Mouse (Mus musculus) liver, embryonic 14.5 days (tissue): Measurements from ENCODE around the gene Akap13. TPM values are rescaled to one million over a fixed set of nuclear protein-coding genes. Genes with fewer than 3 reads are reported as not detected.

ENCODE experiments used
- ATAC-seq: fragments of 200-750 bp; cut with Nextera tagmentation; 2 replicates; pipeline ENCODE4 v1.8.0; 2017; ENCODE audit warnings: moderate number of reproducible peaks, mild to moderate bottlenecking, moderate library complexity; ENCODE audit not compliant: insufficient read depth
- DNase-seq, 3 experiments: peaks; one replicate each; pipeline ENCODE4 v3.0.0-alpha.2; 2012 to 2013; ENCODE audit warnings: low read depth in 3 of 3, low spot score in 3 of 3
- H3K27ac ChIP-seq: fragments of 300-500 bp; sonication (generic); 2 replicates; pipeline ENCODE4 v1.5.1; 2014; ENCODE audit warnings: moderate library complexity, mild to moderate bottlenecking, control low read depth, inconsistent platforms
- H3K27me3 ChIP-seq: fragments of 300-500 bp; sonication (generic); 2 replicates; pipeline ENCODE4 v1.6.1; 2014; ENCODE audit warnings: mild to moderate bottlenecking, low read length, moderate library complexity; ENCODE audit not compliant: control insufficient read depth, insufficient read depth
- H3K36me3 ChIP-seq: fragments of 300-500 bp; sonication (generic); replicated peaks from 2 replicates; pipeline ENCODE4 v1.6.1; 2014; ENCODE audit warnings: low read depth; ENCODE audit not compliant: control insufficient read depth, insufficient read depth
- H3K4me1 ChIP-seq, 2 experiments: fragments of 200-500 bp in 1 of 2; fragments of 300-500 bp in 1 of 2; sonication (generic) in 1 of 2; replicated peaks; 2 replicates each; pipeline ENCODE4 v1.6.1; 2012 to 2014; ENCODE audit warnings: antibody characterized with exemption in 1 of 2, inconsistent platforms in 1 of 2, low read length in 1 of 2; ENCODE audit not compliant: control insufficient read depth in 2 of 2, insufficient read depth in 2 of 2
- H3K4me2 ChIP-seq: fragments of 300-500 bp; sonication (generic); 2 replicates; pipeline ENCODE4 v1.6.1; 2014; ENCODE audit warnings: low read depth, mild to moderate bottlenecking, control low read depth, moderate library complexity
- H3K4me3 ChIP-seq, 2 experiments: fragments of 200-500 bp in 1 of 2; fragments of 300-500 bp in 1 of 2; sonication (generic) in 1 of 2; 2 replicates each; pipeline ENCODE4 v1.5.1; 2012 to 2014; ENCODE audit warnings: low read depth in 2 of 2, low read length in 2 of 2, mild to moderate bottlenecking in 2 of 2, control low read depth in 1 of 2, inconsistent platforms in 1 of 2, moderate library complexity in 1 of 2; ENCODE audit not compliant: insufficient read depth in 1 of 2
- H3K9ac ChIP-seq: fragments of 300-500 bp; sonication (generic); replicated peaks from 2 replicates; pipeline ENCODE4 v1.6.1; 2014; ENCODE audit warnings: mild to moderate bottlenecking, control low read depth, moderate library complexity
- H3K9me3 ChIP-seq: fragments of 300-500 bp; sonication (generic); 2 replicates; pipeline ENCODE4 v1.6.1; 2016; ENCODE audit warnings: low read length, mixed read lengths; ENCODE audit not compliant: control insufficient read depth
- CTCF ChIP-seq: IDR thresholded peaks from 2 replicates; pipeline ENCODE4 v1.5.1; 2016; ENCODE audit warnings: antibody characterized with exemption, low read depth, control low read depth
- EP300 ChIP-seq: IDR thresholded peaks from 2 replicates; pipeline ENCODE4 v1.6.1; 2016; ENCODE audit warnings: antibody characterized with exemption, low read depth
- WGBS: fragments of 180-500 bp; shearing (Covaris S2); extraction: QIAGEN DNeasy Blood & Tissue Kit; methylation state at CpG from one replicate; pipeline ENCODE4 v1.1.7; 2014; ENCODE audit not compliant: insufficient replicate concordance; 5-methylcytosine and 5-hydroxymethylcytosine counted together
- polyA plus RNA-seq, 2 experiments: library from polyadenylated mRNA; depleted of rRNA in 1 of 2; stranded (reverse) in 1 of 2; unstranded in 1 of 2; fragments of >200 nt; fragmentation: Nextera tagmentation in 1 of 2; extraction: Ambion mirVana in 1 of 2; gene quantifications; 2 replicates each; pipeline versions ENCODE4 v1.2.1 to v1.2.3; 2012 to 2014

Akap13 gene
- polyA plus RNA-seq, 2 experiments = 9.0 to 28.1 TPM

DNA sequence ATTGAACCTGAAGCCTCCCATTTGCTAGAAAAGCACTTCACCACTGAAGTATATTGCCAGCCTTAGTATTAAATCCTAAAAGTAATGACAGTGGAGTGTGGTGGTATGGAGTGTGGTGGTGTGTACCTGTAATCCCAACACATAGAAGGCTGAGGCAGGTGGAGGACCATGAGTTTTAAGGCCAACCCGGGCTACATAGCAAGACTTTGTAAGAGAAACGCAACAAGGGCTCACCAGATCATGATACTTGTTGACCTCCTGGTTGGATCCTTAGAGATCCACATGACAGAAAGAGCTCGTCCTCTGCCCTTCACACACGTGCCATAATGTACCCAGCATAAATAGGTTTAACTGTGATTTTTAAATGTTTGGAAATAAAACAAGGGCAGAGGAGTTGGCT is 254.6 kb downstream of the Akap13 start:
- no peak for ATAC-seq
- peaks cover 3 to 13% of the 10 kb centered on the region in 2 experiments for H3K4me1 ChIP-seq
- WGBS = 87% methylated on average over 4 of the region's 4 CpGs

DNA sequence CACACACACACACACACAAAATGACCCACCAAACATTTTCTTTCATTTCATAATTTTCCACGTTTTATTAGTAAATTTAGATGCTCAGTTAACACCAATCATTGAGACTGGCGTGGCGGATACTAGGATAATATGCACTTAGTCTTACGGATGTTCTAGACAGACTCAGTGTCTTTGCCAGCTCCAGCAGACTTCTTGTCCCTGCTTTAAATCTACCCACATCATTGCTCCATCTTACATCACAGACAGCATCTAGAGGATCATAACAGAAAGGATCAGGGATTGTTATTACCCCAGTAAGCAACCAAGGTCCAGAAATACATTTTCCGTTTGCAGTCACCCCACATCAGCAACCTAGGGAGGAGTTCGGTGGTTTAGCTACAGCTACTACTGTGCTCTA is 255.6 kb downstream of the Akap13 start:
- TF ChIP-seq CTCF = no peak
- TF ChIP-seq EP300 = no peak
- Histone ChIP-seq H3K27ac (no peak overlapping the region), H3K36me3 (peaks cover 33% of the 10 kb centered on the region), H3K9me3 (no peaks in the 10 kb centered on the region), H3K4me1 (peaks cover 3 to 13% of the 10 kb centered on the region in 2 experiments), H3K9ac (no peak overlapping the region), H3K4me2 (no peak overlapping the region), H3K27me3 (no peaks in the 10 kb centered on the region), H3K4me3 (no peak overlapping the region)
- DNase-seq (no peak), ATAC-seq (no peak)
- WGBS = 85% methylated on average over 6 of the region's 6 CpGs

More for the DNA sequence above, 254.6 kb downstream of the Akap13 start:
- TF ChIP-seq EP300 (no peak), CTCF (no peak)
- Histone ChIP-seq H3K4me3 (no peak overlapping the region), H3K27ac (no peak overlapping the region), H3K9ac (no peak overlapping the region), H3K36me3 (peaks cover 38% of the 10 kb centered on the region), H3K4me2 (no peak overlapping the region), H3K9me3 (no peaks in the 10 kb centered on the region), H3K27me3 (no peaks in the 10 kb centered on the region)
- DNase-seq = no peak

DNA sequence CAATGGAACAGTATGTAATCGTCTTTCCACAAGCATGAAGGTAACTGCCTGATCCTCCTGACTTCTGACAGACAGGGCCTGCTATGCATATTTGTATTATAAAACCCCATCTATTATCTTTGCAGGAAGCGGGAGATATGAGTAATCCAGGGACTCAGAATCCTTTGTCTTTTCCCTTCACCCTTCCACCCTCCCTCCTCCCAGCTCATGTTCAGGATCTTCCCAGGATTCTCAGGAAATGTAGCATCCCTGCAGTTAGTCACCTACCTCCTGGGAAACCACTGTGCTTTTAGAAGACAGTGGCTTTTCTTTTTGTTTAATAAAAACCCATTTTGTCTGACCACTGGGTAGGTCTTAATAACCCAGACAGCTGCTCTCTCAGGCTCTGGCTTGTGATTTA is 256.1 kb downstream of the Akap13 start:
- peaks cover 28% of the 10 kb centered on the region for H3K36me3 ChIP-seq
- 74% methylated on average over 2 of the region's 2 CpGs for WGBS
- H3K9me3 ChIP-seq = no peaks in the 10 kb centered on the region
- DNase-seq (no peak), ATAC-seq (no peak)
- TF ChIP-seq EP300 (no peak), CTCF (no peak)
- H3K4me2 ChIP-seq = no peak overlapping the region
- H3K27ac ChIP-seq = no peak overlapping the region
- H3K27me3 ChIP-seq = no peaks in the 10 kb centered on the region
- peaks cover 3 to 13% of the 10 kb centered on the region in 2 experiments for H3K4me1 ChIP-seq
- H3K4me3 ChIP-seq = no peak overlapping the region
- H3K9ac ChIP-seq = no peak overlapping the region

DNA sequence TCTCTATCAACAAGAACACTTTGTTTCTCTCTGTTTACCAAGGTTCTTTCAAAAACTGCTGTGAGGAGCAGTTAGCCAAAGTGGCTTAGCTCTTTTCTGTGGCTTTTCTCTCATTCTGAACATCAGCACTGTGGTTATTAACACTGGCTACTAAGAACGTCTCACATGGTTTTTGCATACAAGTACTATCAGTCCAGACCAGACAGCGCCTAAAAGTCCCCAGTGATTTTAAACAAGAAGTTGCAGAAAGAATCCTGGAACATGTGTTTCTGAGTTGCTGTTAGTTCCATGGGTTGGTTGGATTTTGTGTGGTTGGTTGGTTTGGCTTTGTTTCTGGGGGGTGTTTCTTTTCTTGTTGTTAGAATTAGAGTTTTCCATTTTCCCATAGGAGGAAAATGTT is 257.5 kb downstream of the Akap13 start:
- Histone ChIP-seq H3K4me3 (no peak overlapping the region), H3K36me3 (peaks cover 20% of the 10 kb centered on the region), H3K4me1 (peaks cover 3 to 9% of the 10 kb centered on the region in 2 experiments), H3K9ac (no peak overlapping the region), H3K4me2 (no peak overlapping the region), H3K27me3 (no peaks in the 10 kb centered on the region), H3K27ac (no peak overlapping the region), H3K9me3 (no peaks in the 10 kb centered on the region)
- TF ChIP-seq CTCF (no peak), EP300 (0 out of 2 replicates have a peak, but pooled peaks have one; percentile 32)
- ATAC-seq (no peak), DNase-seq (peak in 1 of 3 experiments; percentile 24)
- 16% methylated on average over 2 of the region's 2 CpGs for WGBS

DNA sequence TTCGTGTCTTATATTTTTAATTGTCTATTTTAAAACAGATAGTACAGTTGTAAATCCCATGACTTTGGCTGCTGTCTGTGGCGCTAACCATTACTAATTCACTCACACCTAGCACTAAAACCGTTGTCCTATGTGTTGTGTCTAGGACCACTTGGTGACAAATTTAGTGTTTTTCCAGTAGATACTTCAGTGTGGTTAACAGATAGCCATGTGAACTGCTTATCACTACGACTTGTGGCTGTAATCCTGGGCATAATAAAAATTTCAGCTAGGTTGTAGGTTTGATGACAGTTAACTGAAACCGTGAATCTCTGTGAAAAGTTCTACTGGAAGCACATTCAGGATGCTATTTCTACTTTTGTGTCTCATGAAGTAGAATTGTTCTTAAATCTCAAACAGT is 258.6 kb downstream of the Akap13 start:
- peaks cover 3 to 9% of the 10 kb centered on the region in 2 experiments for H3K4me1 ChIP-seq
- DNase-seq (no peak), ATAC-seq (peak; percentile 61; the same call in 1 of the 2 replicates)
- H3K9ac ChIP-seq = no peak overlapping the region
- H3K4me3 ChIP-seq = no peak overlapping the region
- WGBS = 24% methylated on average over 5 of the region's 5 CpGs
- H3K27me3 ChIP-seq = no peaks in the 10 kb centered on the region
- H3K9me3 ChIP-seq = no peaks in the 10 kb centered on the region
- H3K4me2 ChIP-seq = no peak overlapping the region
- no peak overlapping the region for H3K27ac ChIP-seq
- TF ChIP-seq EP300 (peak; percentile 72), CTCF (no peak)
- H3K36me3 ChIP-seq = peaks cover 20% of the 10 kb centered on the region
